12 mouse cellular contexts compared by ENCODE assay signal in genomic region chr11:67488156-67488555, GRCm38 (mm10).
"Had no signal": no experiment of that assay in that cellular context is flagged by ENCODE, and none has a peak within 500 bp of the region (broad histone marks: within the 10 kb centered on the region; RNA-seq: fewer than 3 reads in every experiment).

No protein-coding gene starts in this region.

- H3K36me3 ChIP-seq: midbrain, embryonic 10.5 days; midbrain, embryonic 12.5 days; midbrain, embryonic 15.5 days; neural tube, embryonic 12.5 days had no signal

- H3K4me1 ChIP-seq: midbrain, embryonic 10.5 days; midbrain, embryonic 12.5 days; midbrain, embryonic 15.5 days; neural tube, embryonic 12.5 days had no signal

- DNase-seq: lung, adult 18-20 months; lung, embryonic 14.5 days; lung, postnatal 10 days; lung, postnatal 4 days; right cerebral cortex, postnatal 14 days; thymus, adult 18-20 months; thymus, postnatal 14 days; thymus, postnatal 36 days had no signal

- ATAC-seq: midbrain, embryonic 15.5 days had no signal

- H3K4me2 ChIP-seq: lung, embryonic 14.5 days; midbrain, embryonic 12.5 days; midbrain, embryonic 15.5 days; neural tube, embryonic 12.5 days had no signal

- H3K9ac ChIP-seq: lung, embryonic 14.5 days; midbrain, embryonic 12.5 days; midbrain, embryonic 15.5 days; neural tube, embryonic 12.5 days had no signal

- H3K4me3 ChIP-seq: midbrain, embryonic 10.5 days; midbrain, embryonic 12.5 days; midbrain, embryonic 15.5 days; neural tube, embryonic 12.5 days had no signal

- H3K27ac ChIP-seq: midbrain, embryonic 10.5 days; midbrain, embryonic 12.5 days; midbrain, embryonic 15.5 days; neural tube, embryonic 12.5 days had no signal

- H3K27me3 ChIP-seq: midbrain, embryonic 12.5 days; midbrain, embryonic 15.5 days; neural tube, embryonic 12.5 days had no signal

- H3K9me3 ChIP-seq: midbrain, embryonic 10.5 days; midbrain, embryonic 12.5 days; midbrain, embryonic 15.5 days; neural tube, embryonic 12.5 days had no signal
